Mouse (Mus musculus) kidney, postnatal 25 days (tissue): ENCODE measurements around the gene Arhgap8.
A peak's percentile ranks its signal among the peaks of the same experiment; 100 is the strongest.
"Not testable (repeated sequence)": the region's sequence is repeated elsewhere in the genome, so short reads cannot be mapped to it uniquely, and the experiment has no call there.

ENCODE experiments used
- DNase-seq, 2 experiments: peaks; one replicate each; pipeline ENCODE4 v3.0.0; 2021; ENCODE audit warnings: mixed read lengths in 2 of 2

The Arhgap8 gene

GRCm38 (mm10) chr15:84698189-84698588, 21.7 kb upstream of the Arhgap8 start:
- no peak for DNase-seq

- DNase-seq: peak; percentile 77
Observed at GRCm38 (mm10) chr15:84700147-84700794, 19.6 kb upstream of the Arhgap8 start.

GRCm38 (mm10) chr15:84701947-84702346, 17.9 kb upstream of the Arhgap8 start:
- DNase-seq: peak; percentile 69 to 73

GRCm38 (mm10) chr15:84702391-84703345, 17.2 kb upstream of the Arhgap8 start:
- peak; percentile 60 to 74 for DNase-seq

GRCm38 (mm10) chr15:84703992-84704391, 15.9 kb upstream of the Arhgap8 start:
- no peak for DNase-seq

- DNase-seq: no peak
Observed at GRCm38 (mm10) chr15:84705351-84705901, 14.4 kb upstream of the Arhgap8 start.

GRCm38 (mm10) chr15:84706983-84707619, 12.8 kb upstream of the Arhgap8 start:
- no peak for DNase-seq

GRCm38 (mm10) chr15:84712566-84713405, 7.1 kb upstream of the Arhgap8 start:
- no peak for DNase-seq

- DNase-seq: peak; percentile 84 to 94
Observed at GRCm38 (mm10) chr15:84714730-84715129, 5.1 kb upstream of the Arhgap8 start.

- no peak for DNase-seq
Observed at GRCm38 (mm10) chr15:84715132-84715531, 4.7 kb upstream of the Arhgap8 start.

- not testable (repeated sequence) for DNase-seq
Observed at GRCm38 (mm10) chr15:84717570-84718270, 2.1 kb upstream of the Arhgap8 start.

- DNase-seq: no peak
Observed at GRCm38 (mm10) chr15:84718785-84719184, 1.1 kb upstream of the Arhgap8 start.

- DNase-seq: peak in 1 of 2 experiments; percentile 37
Observed at GRCm38 (mm10) chr15:84720291-84721204, 696 bp downstream of the Arhgap8 start.

GRCm38 (mm10) chr15:84723656-84724055, 3.8 kb downstream of the Arhgap8 start:
- not testable (repeated sequence) for DNase-seq

- DNase-seq: peak in 1 of 2 experiments; percentile 69
Observed at GRCm38 (mm10) chr15:84724199-84724598, 4.3 kb downstream of the Arhgap8 start.

- no peak for DNase-seq
Observed at GRCm38 (mm10) chr15:84729685-84730084, 9.8 kb downstream of the Arhgap8 start.

- DNase-seq: no peak
Observed at GRCm38 (mm10) chr15:84730893-84731292, 11.0 kb downstream of the Arhgap8 start.

- DNase-seq: no peak
Observed at GRCm38 (mm10) chr15:84731676-84732424, 12.0 kb downstream of the Arhgap8 start.

GRCm38 (mm10) chr15:84732425-84732749, 12.5 kb downstream of the Arhgap8 start:
- DNase-seq: no peak
